Mouse (Mus musculus) gastrocnemius, postnatal 25 days (tissue): ENCODE data around the gene Jam2. TPM values are rescaled to one million over a fixed set of nuclear protein-coding genes. Genes with fewer than 3 reads are reported as not detected.

ENCODE experiments used
- DNase-seq: peaks from one replicate; pipeline ENCODE4 v3.0.0; 2022
- long read RNA-seq, 2 experiments: library from polyadenylated mRNA; stranded (forward); transcript quantifications; one replicate each; pipeline ENCODE4 v2.0.0; 2021
- total RNA-seq, 2 experiments: library from RNA; stranded (reverse); gene quantifications; 1 replicate in 1 of 2; 2 replicates in 1 of 2; pipeline ENCODE4 v1.2.3; 2021

The Jam2 gene
- total RNA-seq: 10 to 100 TPM; 13.5 to 18.1 TPM
- long read RNA-seq, experiment 1, partial matches to known transcripts: 0 of 4 reads
- long read RNA-seq, experiment 1, other reads (novel, unspliced or antisense): 3 of 4 reads
- long read RNA-seq, experiment 2, partial matches to known transcripts: 0 of 7 reads
- long read RNA-seq, experiment 2, other reads (novel, unspliced or antisense): 6 of 7 reads

DNA sequence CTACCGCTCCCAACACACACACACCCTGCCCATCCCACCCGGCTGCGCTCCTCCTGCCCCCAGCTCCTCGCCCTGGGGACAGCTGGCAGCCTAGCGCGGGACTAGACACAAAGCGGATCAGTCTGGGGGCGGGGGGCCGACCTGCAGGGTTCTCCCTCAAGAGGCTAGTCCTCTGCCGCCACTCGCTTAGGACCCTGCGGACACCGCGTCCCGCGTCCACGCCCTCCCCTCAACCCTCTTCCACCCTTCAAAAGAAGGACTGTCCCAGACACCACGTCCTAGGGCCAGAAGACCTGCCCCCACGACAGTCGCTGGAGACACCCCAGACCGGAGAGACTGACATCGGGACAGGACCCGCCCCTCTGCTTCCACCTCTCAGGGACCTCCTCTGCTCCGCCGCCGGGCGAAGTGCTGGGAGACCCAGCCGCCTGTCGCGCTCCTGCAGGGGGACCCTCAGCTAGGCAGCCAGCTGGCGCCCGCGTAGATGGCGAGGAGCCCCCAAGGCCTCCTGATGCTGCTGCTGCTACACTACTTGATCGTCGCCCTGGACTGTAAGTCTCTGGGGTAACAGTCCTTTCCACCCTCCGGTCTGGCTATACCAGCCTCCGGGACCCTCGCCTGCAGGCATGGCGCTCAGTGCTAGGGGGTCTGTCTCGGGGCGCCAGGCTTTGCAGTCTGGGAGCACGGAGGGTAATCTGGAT lies at the start of gene Jam2:
Jam2 (plus strand) TSS at position 121 of the 701 bp plus-strand sequence.
- peak; percentile 74 for DNase-seq

DNA sequence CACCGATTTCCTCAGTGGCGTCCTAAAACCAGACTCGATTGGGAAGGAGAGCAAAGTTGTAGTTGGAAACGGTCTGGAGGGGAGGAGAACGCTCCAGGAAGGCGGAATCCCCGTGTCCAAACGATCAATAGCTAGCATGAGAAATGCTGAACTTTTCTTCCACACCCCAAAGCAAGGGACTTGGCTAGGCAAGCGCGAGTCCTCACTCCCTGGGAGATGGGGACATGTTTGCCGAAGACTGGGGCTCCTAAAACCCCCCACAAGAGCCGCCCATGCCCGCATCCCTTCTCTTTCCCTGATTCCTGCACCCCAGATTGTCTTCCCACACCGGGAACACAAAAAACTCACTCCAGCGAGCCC lies 39.1 kb upstream of the Jam2 start:
- DNase-seq: no peak

DNA sequence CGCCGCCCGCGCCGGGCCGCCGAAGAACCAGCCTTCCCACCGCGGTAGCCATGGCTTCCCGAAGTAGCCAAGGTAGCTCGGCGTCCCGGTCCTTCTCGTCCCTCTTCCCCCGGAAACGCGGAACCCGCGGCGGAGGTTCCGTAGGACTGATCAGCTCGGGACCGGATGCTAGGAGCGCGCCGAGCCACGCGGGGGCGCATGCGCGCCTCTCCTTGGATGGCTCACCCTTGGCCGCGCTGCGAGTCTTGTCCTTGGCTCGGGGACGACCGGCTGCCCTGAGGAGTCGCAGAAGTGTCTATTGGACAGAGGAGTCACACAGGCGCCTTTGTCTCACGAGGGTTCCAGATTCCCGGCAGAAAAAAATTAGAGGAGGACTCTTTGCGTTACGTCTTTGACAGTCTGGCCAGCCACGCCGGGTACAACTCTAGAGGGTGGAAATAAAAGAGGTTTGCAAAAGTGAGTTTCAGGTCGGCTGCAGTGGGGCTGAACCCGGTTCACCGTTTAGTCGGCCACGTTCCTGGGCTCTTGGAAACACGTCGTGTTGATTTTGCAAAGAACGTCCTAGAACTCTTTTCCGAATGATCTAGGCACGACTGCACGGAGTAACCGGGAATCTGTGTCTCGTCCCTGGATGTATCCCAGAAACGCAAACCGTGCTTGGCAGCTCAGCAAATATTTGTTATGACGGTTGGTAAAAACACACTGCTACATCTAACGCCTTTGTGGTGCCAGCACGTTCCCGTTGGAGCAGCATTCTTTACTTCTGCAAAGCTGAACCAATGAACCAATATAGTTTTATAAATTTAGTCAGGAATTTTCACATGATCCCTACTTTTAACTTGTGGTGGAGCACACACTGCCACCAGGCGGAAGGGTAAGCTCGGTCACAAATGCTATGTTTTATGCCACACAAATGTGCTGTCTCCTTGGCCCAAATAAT lies 38.5 kb upstream of the Jam2 start, which contains the start of gene Mrpl39:
Mrpl39 (minus strand) TSS at position 577 of the 940 bp plus-strand sequence.
- DNase-seq: peak; percentile 93

DNA sequence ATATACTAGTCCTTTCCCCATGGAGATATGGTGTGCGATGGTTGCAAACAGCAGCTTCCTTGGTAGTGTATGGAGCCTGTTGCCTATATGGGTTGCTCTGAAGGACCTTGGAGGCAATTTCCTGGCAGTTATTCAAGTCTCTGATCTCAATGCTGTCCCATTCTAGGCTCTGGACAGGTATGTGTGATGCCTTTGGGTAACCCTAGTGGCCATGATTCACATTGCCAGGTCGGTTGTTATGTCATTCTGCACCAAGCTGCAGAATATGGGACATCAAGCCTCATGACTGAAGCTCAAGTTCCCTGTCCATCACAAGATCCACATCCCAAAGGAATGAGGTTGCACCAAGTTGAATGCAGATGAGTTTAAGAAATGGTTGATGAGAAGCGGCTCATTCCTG lies 36.6 kb upstream of the Jam2 start:
- DNase-seq: no peak

DNA sequence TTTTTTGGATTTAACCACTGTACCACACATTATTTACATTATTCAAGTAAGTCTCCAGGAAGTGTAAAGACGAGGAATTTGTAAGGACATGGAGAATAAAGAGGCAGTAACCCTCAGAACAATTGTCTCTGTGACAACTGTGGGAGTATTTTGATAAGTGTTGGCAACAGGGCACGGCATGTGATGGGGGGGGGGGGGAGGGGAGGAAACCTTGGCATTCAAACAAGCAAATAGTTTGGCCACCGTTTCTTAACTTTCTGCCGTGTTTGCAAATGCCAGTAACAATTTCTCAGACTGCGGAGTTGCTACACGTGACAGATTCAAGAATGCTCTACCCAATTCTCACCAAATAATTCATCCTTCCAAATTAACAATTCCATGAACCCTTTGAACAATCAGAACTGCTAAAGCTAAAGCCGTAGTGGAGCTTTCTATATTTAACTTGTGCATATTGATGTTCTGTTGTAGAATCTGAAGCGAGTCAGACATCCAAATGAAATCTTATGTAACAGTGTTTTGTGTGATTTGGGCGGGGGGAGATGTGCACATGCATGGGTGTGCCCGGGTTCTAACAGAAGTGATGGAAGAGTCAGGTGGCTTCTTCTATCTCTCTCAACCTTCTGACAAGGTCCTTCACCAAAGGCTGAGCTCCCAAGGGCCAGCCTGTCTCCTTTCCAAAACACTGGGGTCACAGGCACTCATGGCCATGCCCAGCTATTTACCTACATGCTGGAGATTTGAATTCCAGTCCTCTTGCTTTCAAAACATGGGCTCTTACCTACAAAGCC lies 29.0 kb upstream of the Jam2 start:
- no peak for DNase-seq

DNA sequence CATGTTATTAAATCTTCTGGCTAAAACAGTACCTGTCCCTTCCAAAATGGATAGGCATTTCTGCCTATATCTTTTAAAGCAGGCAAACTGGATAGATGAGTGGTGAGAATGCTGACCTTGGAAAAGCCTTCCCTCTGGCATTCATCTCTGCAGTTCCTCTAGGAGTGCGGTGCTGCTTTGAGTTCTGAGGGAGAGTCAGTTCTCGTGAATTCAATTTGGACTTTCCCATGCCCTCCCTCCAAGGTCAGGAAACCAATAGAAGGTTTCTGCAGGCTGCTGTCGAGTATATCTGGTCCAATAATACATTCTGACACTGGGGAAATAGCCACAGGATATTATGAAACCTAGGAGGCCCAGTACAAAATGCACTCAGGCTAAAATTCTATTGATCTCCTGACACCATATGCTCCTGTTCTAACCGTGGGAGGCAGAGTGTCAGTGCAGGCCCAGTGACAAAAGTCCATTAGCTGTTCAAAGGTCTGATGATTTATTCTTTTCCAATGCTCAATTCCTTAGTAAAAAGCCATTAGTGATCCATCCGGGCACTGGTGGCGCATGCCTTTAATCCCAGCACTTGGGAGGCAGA lies 28.1 kb upstream of the Jam2 start:
- DNase-seq: no peak

DNA sequence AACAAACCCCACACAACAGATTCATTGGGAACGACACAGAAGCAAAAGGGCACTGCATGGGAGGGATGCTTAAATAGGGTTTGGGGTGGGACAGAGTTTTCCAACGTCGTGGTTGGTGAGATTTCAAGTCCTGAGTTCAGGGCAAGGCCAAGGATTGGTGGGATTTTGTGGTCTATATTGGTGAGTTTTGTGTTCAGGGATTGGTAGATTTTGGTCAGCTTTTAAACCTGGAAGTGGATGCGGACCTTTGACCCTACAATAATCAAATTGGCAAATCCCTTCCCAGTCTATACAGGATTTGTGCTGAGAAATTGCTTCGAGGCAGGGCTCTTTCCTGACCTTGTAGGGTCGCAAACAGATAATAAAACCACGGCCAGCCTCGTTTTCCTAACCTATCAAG lies 6.0 kb upstream of the Jam2 start:
- DNase-seq: no peak

DNA sequence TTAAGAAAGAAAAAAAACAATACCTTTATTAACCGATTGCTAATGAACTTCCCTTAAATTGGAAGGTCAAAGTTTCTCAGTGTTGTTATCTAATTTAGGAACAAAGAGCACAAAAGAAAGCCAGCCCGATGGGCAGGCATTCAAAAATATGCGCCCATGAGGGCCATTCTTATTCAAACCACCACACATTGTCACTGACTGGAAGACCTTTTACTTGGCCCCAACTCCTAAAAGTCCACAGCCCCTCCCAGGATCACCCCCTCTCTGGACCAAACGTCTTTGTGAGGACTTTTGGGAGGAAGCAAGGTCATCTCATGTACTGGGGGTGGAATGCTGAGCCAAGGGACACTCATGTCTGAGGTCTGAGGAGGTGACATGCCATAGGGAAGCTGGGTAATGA lies 4.7 kb upstream of the Jam2 start:
- DNase-seq: no peak

DNA sequence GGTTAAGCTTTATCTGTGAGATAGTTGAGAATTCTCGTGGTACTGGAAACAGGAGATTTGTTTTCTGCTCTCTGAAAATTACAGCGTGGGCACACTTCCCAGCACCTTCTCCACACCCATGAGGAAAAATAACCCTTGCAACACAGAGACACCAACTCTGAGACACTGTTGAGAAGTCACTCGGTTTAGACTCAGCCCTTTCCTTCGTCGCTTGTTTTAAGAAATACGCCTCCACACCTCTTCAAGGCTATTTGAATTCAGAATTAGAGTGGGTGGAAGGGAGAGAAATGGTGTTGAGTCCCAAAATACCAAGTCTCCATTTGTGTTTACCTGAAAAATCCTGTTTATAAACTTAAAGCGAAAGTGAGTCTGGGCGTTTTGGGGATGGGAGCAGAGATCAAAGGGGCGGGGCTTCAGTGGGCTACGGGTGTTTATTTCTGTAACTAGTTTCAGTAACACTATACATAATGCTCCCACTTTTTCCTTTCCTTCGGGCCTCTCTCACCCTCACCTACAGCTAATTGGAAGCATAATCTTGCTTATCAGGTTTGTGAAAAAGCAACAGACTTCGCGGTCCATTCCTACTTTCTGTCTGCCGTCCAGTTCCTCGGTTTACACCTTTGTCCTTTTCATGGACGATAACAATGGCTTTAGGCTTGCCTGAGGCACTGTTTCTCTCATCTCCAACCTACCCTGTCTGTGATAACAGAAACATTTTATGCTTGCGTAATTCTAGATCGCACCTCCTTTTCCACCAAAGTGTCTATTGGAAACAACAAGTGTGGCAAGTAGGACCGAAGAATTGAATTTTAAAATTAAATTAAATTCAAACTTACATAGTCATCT lies 4.1 kb upstream of the Jam2 start:
- no peak for DNase-seq

DNA sequence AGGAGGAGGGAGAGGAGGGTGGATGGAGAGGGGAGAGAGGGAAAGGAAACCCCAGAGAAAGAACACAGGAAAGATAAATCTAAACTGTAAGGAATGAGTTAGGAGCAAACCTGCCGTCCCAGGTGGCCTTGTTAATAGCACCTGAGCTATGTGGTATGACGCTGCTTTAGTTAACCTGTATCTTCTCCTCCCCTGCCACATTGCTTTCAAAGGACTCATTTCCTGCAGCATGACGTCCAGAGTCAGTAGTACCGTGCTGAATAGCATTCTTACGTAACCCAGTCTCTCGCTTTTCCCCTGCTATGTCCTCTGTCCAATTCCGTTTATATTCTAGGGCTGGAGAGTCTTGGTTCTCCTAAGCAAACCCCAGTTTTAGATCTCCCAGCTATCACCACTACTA lies 3.0 kb upstream of the Jam2 start:
- no peak for DNase-seq

DNA sequence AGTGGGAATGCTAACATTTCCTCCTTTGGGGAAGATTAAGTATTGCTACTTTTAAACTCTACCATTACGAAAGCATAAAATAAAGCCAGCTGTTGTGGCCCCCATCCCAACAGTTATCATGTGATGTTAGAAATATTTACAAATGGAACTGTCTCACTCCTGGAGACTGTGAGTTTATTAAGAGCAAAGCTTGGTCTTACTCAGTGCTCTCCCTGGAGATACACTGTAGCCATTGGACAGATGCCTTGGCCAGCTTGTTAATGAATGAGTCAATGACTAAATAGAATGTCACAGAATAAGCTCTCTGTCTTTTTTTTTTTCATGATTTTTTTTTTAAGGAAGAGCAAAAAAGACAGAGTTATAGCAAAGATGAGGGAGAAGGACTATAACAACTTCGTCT lies 2.5 kb upstream of the Jam2 start:
- peak; percentile 61 for DNase-seq

DNA sequence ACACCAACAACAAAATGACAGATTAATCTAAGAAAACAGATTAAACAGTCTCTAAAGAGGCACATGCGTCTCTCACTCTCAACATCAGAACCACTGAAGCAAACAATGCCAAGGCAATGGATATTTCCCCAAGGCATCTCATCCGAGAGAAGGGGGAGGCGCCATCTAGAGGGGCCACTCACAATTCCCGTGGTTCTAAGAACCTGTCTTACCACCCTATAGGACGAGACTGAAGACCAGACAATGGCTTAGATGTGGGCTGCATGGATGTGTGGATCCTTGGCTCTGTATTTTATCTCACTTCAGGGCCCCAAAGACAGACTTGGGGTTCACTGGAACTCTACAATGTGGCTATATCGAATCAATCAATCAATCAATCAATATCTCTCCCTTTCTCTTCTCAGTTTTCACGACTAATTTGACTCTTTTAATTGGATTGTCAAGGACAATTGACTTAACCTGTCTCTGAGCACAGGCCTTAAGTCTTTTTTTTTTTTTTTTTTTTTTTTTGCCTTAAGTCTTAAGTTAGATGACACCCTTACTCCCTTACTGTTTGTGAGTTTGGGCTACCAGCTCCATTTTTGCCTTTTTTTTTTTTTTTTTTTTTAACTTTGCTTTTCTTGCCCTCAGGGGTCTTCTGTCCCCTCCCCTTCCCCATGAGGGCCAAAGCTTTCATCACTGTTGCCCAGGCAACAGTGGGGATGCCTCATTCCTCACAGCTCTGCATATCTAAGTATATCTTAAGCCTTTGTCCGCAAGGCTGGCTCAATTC lies 1.2 kb upstream of the Jam2 start:
- no peak for DNase-seq

DNA sequence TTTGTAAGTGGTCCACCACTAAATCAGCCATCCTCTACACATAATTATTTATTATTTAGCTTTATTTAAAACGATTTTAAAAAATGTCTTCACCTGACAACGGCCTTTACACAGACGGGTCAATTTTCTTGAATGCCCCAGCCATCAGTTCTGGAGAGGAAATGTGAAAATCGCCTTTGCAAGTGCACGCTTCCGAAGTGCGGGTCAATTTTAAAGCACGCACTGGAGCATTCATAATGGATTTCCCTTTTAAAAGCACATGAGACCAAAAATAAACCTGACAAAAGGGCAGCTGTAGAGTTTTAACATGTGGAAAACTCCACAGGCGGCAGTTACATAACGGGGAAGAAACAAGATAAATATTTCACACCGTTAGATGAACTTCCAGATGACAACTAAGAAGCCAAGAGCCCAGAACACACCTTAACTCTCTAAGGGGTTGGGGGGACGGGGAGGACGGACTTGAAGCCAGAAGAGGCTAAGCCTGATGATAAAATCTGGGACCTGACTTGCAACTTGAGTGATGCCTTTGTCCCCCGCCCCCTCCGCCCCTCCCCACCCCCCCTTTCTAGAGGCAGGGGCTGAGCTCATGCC lies 558 bp upstream of the Jam2 start:
- DNase-seq: no peak

DNA sequence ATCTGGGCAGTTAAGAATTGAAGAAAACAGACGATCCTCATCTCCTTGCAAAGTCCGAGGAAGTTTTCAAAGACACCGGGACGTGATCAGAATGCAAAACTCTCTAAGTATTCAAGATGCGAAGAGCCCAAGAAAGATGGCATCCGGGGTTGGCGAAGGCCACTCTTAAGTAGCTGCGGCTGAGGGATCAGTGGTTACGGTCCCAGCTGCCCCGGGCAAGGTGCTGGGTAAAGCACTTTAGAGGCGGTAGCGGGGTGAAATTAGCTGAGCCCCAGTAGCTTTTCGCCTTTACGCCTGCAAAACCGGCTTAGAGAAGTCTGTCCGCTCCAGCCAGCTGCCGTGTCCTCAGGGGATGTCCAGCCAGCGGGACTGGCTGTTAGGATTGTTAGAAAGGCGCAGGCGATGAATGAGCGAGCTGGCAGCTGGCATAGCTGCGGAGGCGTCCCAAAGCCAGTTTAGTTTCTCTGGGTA lies 873 bp downstream of the Jam2 start:
- DNase-seq: peak; percentile 32

DNA sequence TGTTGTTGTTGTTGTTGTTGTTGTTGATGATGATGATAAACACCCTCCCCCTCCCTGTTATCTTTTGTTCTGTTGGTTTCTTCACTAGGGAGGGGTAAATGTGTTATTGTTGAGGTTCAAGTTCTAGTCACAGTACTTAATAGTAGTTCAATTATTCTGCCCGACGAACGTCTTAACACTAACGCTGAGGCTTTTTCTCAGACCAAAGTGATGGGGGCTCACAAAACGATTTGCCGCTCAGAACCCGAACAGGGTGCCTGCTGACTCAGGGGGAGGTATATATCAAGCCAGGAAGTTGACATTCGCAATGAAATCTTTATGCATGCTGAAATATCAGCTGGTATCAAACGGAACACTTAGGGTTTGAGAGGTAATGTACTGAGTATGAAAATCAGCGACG lies 1.4 kb downstream of the Jam2 start:
- no peak for DNase-seq

DNA sequence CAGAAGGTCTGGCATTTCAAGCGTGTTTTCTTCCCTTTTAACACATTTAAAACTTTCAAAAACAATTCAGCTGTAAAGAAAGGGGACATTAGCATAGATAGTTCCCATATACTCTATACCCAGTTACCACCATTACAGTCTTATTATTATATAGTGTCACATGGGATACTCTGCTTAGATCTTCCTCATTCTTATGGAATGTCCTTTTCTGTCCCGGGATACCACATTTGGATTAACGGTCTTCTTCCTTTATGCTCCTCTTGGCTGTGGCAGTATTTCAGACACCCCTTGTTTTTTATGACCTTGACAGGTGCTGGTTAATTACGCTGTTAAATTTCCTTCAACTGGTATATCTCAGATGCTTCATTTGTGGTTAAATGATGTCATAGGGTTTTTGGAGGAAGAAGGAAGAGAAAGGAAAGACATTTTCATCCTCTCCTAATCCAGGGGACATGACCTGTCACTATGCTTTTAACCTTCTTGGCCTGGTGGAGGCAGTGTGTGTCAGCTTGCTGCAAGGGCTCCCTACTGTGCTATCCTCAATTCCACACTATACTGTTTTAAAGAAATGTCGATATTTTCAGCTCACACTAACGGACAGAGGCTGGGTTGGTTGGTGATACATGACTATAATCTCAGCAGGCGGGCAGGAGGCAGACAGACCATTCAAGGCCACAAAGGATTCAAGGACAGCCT lies 2.3 kb downstream of the Jam2 start:
- no peak for DNase-seq

DNA sequence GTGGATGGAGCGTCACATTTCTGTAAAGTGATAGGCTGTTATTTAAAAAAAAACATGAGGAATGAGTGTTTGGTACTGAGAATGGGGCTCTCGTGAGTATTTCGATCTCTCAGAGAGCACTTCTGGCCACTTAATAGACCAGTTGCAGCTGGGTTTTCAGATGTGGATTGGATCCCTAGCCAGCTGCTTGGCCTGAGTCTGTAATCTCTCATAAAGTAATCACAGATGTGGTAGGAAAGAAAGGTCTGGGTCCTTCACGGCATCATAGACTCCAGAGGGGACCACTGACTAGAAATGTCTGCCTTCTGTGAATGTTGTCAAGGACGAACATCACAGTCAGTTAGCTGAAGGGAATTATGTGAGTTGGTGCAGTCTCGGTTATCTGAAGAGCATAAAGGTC lies 4.5 kb downstream of the Jam2 start:
- no peak for DNase-seq

DNA sequence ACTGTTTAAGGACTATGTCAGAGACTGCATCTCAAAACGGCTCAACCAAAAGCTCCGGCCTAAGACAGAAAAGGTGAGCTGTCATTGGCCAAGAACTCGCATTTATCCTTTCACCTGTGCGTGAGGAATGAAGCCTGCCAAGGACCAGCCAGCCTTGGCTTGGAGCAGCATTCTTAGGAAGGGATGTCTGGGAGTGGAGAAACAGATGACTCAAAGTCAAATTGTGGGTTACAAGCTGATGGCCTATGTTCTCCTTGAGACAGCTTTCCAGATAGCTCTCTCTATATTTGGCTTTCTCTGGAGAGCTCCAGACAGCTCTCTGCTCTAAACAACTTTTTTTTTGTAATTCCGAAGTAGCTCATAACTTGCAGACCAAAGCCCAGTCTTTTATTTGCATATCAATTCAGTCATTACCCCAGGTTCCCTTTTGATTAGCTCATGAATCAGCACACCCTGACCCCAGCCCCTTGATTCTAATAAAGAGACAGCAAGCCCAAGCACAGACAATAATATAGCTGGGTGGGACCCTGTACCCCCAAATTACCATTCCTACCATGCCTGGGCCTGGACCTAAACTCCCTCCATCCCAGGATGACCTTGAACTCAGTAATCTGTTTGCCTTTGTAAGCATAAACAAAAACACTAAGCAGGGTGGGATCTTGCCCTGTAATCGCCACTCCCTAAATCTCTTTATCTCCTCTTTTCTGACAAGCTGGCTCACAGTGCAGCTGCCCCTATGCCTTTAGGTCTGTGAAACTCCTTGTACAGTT lies 5.1 kb downstream of the Jam2 start:
- DNase-seq: no peak
